Mouse (Mus musculus): Measurements from ENCODE around the gene Fam205c.
"Not testable (repeated sequence)": the region's sequence is repeated elsewhere in the genome, so short reads cannot be mapped to it uniquely, and the experiment has no call there.

The Fam205c gene

GRCm38 (mm10) chr4:42877657-42878056 is 3.6 kb upstream of the Fam205c start:
- DNase-seq (ENCODE audit: low spot score in 2 of 2), result no peak

DNA sequence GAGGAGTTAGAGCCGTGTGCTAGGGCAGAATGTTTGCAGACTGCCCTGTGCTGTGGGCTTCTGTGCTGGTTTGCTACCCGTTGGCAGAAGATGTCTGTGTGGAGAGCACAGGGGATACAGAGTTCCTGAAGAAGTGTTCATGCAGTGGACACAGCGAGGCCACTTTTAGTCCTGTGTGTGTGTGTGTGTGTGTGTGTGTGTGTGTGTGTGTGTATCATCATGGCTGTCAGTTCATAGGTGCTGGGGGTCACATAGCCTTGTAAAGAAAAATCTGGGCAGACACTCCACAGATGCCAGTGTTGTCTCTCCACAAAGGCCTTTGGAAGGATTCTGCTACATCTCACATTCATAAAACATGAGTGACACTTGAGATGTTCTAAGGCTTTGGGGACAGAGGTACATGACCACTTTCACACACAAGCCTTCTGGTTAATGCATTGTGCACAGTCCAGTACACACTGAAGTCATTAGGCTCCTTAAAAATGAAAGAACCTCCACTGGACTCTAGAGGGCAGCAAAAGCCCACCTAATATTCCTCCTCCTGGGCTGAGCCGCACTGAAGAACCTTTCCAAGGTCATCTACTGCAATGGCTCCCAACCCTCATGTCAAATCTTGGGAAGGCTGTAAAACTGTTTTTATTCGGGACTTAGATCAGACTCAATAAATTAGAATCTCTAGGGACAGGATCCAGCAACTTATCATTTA is 2.7 kb upstream of the Fam205c start:
- peak; percentile 67 to 68 for DNase-seq (ENCODE audit: low spot score in 2 of 2)

GRCm38 (mm10) chr4:42872746-42873435 is 1.1 kb downstream of the Fam205c start:
- no peak for DNase-seq (ENCODE audit: low spot score in 2 of 2)

- DNase-seq (ENCODE audit: low spot score in 2 of 2), result no peak
Observed at GRCm38 (mm10) chr4:42872151-42872550, 1.9 kb downstream of the Fam205c start.

GRCm38 (mm10) chr4:42870748-42871147 is 3.3 kb downstream of the Fam205c start:
- no peak for DNase-seq (ENCODE audit: low spot score in 2 of 2)

DNA sequence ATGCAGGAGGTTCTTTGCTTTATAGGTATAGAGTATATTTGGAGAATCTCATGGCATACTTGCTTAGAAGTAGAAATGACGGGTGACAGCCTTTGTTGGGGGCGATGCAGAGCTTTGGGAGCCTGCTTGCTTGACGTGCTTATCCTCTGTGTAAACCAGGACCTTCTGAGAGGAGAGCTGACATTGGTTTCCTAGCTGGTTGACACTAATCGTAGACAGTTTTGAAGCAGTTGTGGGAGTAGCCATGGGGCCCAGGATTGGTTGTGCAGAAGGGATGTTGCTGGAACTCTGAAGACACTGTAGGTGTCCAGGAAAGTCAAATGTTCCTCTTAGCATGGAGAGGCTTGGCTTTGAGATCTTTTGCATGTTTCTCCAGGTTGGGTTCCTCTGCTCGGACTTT is 5.8 kb downstream of the Fam205c start:
- DNase-seq (ENCODE audit: low spot score in 2 of 2), result no peak

GRCm38 (mm10) chr4:42867390-42867789 is 6.6 kb downstream of the Fam205c start:
- DNase-seq (ENCODE audit: low spot score in 2 of 2), result no peak

GRCm38 (mm10) chr4:42863487-42863886 is 10.5 kb downstream of the Fam205c start:
- DNase-seq (ENCODE audit: low spot score in 2 of 2), result not testable (repeated sequence)

GRCm38 (mm10) chr4:42860483-42860882 is 13.6 kb downstream of the Fam205c start:
- not testable (repeated sequence) for DNase-seq (ENCODE audit: low spot score in 2 of 2)

DNA sequence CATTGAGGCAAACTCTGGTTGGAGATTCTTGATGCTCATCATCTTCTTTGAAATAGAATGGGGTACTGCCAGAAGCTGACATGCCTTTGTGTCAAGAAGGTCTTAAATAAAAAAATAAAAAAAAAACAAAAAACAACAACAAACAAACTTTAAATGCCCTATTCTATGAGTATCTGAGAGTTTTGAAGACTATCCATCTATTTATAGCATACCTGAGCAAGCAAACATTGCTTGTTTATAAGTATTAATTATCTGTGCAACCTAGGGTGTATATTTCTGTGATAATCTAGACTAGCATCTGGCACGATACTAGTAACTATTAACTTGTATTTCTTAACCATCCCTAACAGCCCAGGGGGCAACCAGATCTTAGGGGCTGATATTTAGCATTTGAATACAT is 17.4 kb downstream of the Fam205c start, which contains the start of gene Gm12394:
Gm12394 (minus strand) TSS at position 101 of the 400 bp plus-strand sequence.
- DNase-seq (ENCODE audit: low spot score in 2 of 2), result not testable (repeated sequence)

- not testable (repeated sequence) for DNase-seq (ENCODE audit: low spot score in 2 of 2)
Observed at GRCm38 (mm10) chr4:42853788-42854187, 20.2 kb downstream of the Fam205c start, which contains the start of gene Fam205a1. Fam205a1 (minus strand) TSS chr4:42853888.
